Mouse (Mus musculus) megakaryocyte-erythroid progenitor cell, adult 5-6 weeks (primary cell): ENCODE measurements around the gene B3galnt2. TPM values are rescaled to one million over a fixed set of nuclear protein-coding genes. Genes with fewer than 3 reads are reported as not detected.

Source experiments
- ATAC-seq: replicated peaks from 2 replicates; pipeline ENCODE4 v1.8.0; 2016; ENCODE audit warnings: mild to moderate bottlenecking, inconsistent platforms; ENCODE audit not compliant: severe bottlenecking, poor library complexity, low FRiP score, low TSS enrichment
- total RNA-seq, 2 experiments: library from RNA; stranded (forward) in 1 of 2; stranded (reverse) in 1 of 2; fragments of 200-1000, 215-1000 nt in 1 of 2; fragments of >200 nt in 1 of 2; fragmentation: Nextera tagmentation in 1 of 2; gene quantifications; 2 replicates each; pipeline ENCODE4 v1.2.3; 2014 to 2017

B3galnt2 gene
- total RNA-seq (2014; fragmentation: Nextera tagmentation) (82.9 and 102 TPM in 2 replicates), total RNA-seq (2017) (81.3 and 86.6 TPM in 2 replicates)

- ATAC-seq, result peak; percentile 93
Observed at GRCm38 (mm10) chr13:13953874-13954832, at the start of gene B3galnt2. Gene B3galnt2 (plus strand): TSS chr13:13954469.

DNA sequence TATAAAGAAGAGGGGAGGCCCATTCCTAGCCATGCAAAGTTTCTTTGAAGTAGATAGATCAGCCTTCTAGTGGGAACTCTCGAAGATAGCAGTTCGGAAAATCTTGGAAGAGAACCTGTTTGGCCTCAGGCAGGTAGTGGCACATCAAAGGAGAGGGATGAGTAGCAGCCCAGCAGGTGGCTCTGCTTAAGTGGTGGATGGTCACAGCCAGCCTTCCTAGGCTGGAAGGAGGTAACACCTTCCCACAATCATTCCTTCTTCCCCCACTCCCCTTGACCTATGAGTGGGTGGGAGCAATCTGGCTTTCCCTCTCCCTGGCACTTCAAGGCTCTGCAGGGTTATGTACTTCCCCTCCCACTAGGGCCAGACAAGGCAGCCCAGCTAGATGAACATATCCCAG is 42.9 kb upstream of the B3galnt2 start:
- ATAC-seq, result no peak

DNA sequence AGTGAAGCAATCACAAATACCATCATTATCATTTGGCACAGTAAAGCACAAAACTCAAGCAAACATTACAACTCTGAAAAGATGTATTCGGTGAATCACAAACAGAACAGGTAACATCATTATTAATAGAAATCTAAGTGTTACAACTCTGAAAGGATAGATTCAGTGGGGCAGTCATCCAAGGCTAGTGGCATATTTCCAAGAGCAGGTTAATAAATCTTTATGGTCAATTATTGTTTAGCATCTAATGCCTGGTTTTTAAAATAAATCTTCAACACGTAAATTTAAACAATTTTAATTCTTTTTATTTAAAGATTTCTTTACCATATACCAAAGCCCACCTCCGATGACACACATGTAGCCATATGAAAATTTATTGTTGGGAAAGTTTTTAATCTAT is 34.9 kb upstream of the B3galnt2 start:
- no peak for ATAC-seq

- no peak for ATAC-seq
Observed at GRCm38 (mm10) chr13:13922526-13922925, 31.7 kb upstream of the B3galnt2 start.

- no peak for ATAC-seq
Observed at GRCm38 (mm10) chr13:13929982-13930381, 24.3 kb upstream of the B3galnt2 start.

DNA sequence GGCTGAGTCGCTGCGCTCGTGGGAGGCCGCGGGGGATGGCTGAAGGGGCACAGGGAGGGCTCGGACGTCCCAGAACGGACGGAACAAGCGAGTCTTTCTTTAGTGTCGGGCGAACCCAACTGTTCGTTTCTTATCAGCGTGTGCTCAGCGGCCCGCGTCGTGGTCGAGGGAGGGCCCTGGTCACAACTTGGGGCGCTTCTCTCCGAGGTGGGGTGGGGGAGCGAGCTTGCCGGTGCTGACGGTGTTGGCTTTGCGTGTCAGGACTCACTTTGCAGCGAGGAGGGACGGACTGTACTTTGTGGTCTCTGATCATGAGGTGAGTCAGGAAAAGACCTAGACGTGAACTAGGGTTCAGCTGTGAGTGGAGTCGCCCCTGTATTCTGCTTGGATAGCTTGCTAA is 662 bp downstream of the B3galnt2 start:
- peak; percentile 58 for ATAC-seq

- ATAC-seq, result no peak
Observed at GRCm38 (mm10) chr13:13956686-13957085, 2.4 kb downstream of the B3galnt2 start.

GRCm38 (mm10) chr13:13960211-13960610 is 5.9 kb downstream of the B3galnt2 start:
- no peak for ATAC-seq

- no peak for ATAC-seq
Observed at GRCm38 (mm10) chr13:13961046-13961445, 6.8 kb downstream of the B3galnt2 start.

DNA sequence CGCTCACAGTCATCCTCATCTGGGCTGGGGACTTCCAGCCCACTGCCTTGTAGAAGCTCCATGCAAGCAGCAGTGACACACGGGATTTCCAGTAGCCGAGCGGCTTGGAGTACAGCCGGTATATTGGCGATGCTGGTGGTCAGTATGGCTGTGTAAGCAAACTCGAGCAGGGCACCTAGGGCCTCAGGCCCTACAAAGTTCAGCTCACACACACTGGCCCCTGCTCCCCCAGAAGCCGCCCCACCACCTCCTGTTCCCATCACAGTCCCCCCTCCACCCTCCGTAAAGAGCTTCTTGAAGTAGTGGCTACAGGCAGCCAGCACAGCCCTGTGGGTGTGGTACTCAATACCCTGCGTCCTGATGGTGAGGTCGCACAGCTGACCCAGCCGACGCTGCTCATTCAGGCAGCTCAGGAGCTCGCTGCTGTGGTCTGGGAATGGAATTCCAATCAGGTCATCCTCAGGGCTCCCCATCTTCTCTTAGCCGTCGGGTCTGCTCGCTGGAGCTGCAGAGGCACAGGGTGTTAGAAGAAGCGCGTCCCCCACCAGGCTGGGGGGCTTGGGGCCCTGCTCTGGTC is 11.2 kb downstream of the B3galnt2 start:
- ATAC-seq, result no peak

DNA sequence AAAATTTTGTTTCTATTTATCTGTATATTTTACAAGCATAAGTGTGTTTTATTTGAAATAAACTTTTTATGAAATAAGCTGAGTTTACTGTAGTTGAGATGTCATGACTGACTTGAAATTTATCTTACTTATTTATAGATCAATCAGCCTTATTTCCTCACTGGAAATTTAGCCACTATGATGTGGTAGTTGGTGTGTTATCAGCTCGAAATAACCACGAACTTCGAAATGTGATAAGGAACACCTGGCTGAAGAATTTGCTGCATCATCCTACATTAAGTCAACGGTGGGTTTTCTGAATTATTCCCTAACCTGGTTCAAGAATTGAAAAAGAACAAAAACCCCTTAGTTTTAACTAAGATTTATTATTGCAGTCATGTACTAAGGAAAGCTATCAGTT is 11.9 kb downstream of the B3galnt2 start:
- peak; percentile 19; the same call in 1 of the 2 replicates for ATAC-seq

DNA sequence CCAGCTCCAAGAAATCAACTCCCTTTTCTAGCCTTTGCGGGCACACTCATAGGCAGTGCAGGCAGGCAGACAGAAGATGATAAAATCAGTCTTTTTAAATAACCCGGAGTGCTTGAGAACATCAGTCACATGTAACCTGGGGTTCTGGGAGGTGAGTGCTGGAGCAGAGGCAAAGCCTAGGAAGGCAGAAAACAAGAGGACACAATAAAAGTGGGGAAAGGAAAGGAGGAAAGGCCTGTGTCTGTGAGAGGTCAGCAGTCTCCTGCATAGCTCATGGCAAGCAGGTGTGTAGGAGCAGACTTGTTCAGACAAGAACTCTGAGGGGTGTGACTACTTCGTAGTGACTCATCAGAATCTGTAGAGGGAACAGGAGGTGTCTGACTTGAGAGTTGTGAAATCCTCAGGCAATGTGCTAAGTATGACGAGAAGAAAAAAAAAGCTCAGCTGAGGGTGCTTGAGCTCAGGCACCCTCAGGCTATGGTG is 14.4 kb downstream of the B3galnt2 start:
- peak; percentile 87 for ATAC-seq

DNA sequence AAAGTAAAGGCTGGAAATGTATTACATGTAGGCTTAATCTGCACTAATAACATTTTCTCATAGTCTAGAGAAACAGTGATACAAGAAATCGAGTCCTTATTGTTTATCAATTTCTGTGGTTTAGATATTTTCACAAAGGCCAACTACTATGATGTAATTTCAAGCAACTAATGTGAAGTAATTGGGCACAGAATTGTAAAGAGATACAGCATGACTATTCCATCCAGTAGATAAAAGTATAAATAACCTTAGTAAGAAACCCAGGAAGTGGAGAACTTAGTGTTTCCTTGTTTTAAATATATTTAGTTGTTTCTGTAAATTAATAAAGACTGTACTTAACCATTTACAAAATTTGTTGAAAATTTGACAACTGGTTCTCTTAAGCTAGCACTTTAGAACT is 15.5 kb downstream of the B3galnt2 start:
- ATAC-seq, result no peak

DNA sequence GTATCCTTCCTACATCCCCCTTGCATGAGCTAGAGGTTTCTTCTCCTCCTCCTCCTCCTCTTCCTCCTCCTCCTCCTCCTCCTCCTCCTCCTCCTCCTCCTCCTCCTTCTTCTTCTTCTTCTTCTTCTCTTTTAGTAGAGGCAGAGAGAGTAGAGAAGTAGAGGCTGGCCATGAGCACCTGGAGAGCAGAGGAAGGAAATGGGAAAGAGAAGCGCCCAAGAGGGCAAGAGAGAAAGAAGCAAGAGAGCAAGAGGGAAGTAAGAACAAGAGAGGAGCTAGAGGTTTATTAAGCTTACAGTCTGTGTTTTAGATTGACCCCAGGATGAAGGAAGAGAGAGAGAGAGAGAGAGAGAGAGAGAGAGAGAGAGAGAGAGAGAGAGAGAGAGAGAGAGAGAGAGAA is 27.6 kb downstream of the B3galnt2 start:
- peak; percentile 86 for ATAC-seq

- no peak for ATAC-seq
Observed at GRCm38 (mm10) chr13:13983523-13983922, 29.3 kb downstream of the B3galnt2 start.

- peak; percentile 58 for ATAC-seq
Observed at GRCm38 (mm10) chr13:13989135-13989534, 34.9 kb downstream of the B3galnt2 start.

GRCm38 (mm10) chr13:13990391-13990790 is 36.1 kb downstream of the B3galnt2 start:
- ATAC-seq, result no peak

GRCm38 (mm10) chr13:13993041-13993440 is 38.8 kb downstream of the B3galnt2 start:
- ATAC-seq, result no peak

DNA sequence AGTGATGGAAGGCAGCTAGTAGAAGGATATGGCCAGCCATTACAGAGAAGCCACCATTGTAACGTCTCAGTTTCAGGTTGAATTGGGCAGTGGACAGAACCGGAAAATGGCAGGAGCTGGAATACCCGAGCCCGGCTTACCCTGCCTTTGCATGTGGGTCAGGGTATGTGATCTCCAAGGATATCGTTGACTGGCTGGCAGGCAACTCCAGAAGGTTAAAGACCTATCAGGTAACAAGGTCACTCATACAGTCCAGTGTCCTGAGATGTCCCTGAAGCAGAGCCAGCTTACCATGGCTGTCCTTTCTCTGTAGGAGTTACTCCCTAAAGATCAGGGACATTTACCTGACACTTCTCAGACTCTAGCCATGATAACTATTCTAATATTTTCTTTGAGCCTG is 40.8 kb downstream of the B3galnt2 start:
- no peak for ATAC-seq

GRCm38 (mm10) chr13:13997476-13997875 is 43.2 kb downstream of the B3galnt2 start:
- no peak for ATAC-seq

- ATAC-seq, result no peak
Observed at GRCm38 (mm10) chr13:14002706-14003105, 48.4 kb downstream of the B3galnt2 start.
